Mouse (Mus musculus): Measurements from ENCODE around the gene Itih2. TPM values are rescaled to one million over a fixed set of nuclear protein-coding genes. Genes with fewer than 3 reads are reported as not detected.

Gene Itih2
- polyA plus RNA-seq, 1 experiment from 2014 or later: 0.06 TPM

DNA sequence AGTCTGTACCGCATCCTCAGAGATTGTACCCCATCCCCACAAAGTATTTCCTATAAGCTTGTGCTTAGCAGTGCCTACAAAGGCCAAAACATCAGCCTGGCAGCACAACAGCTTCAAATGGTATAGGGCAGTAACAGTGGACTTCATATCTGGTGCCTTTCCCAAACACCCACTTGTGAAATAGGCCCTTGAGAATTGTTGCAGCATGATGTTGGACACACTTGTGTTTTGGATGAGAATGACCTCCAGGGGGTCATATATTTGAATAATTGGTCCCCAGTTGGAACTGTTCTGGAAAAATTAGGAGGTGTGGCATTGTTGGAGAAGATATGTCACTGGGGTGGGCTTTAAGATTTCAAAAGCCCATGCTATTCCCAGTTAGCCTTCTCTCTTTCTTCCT is 79.2 kb downstream of the Itih2 start:
- 95% methylated on average over 1 of the region's 1 CpGs for WGBS
- Histone ChIP-seq H3K9me3 (replicated peaks) (no peaks in the 10 kb centered on the region), H3K36me3 (peaks cover 37% of the 10 kb centered on the region), H3K4me1 (peaks cover 15% of the 10 kb centered on the region), H3K27ac (replicated peaks) (no peak overlapping the region), H3K27me3 (ENCODE audit: low read depth, poor library complexity, severe bottlenecking) (no peaks in the 10 kb centered on the region), H3K4me3 (no peak overlapping the region)
- no peak for DNase-seq (ENCODE audit: low spot score)

- Histone ChIP-seq H3K27me3 (ENCODE audit: low read depth, poor library complexity, severe bottlenecking) (no peaks in the 10 kb centered on the region), H3K4me1 (peaks cover 22% of the 10 kb centered on the region), H3K9me3 (replicated peaks) (no peaks in the 10 kb centered on the region), H3K4me3 (no peak overlapping the region), H3K27ac (replicated peaks) (no peak overlapping the region), H3K36me3 (peaks cover 26% of the 10 kb centered on the region)
- 91% methylated on average over 3 of the region's 3 CpGs for WGBS
- no peak for DNase-seq (ENCODE audit: low spot score)
These were observed 80.3 kb downstream of the Itih2 start for GRCm38 (mm10) chr2:10050878-10051277.

GRCm38 (mm10) chr2:10049456-10049855 is 81.7 kb downstream of the Itih2 start:
- WGBS: 23% methylated on average over 10 of the region's 10 CpGs
- Histone ChIP-seq H3K27me3 (ENCODE audit: low read depth, poor library complexity, severe bottlenecking) (no peaks in the 10 kb centered on the region), H3K9me3 (replicated peaks) (no peaks in the 10 kb centered on the region), H3K4me3 (peak overlapping the region; percentile 98), H3K36me3 (peaks cover 12% of the 10 kb centered on the region), H3K27ac (replicated peaks) (no peak overlapping the region), H3K4me1 (peaks cover 22% of the 10 kb centered on the region)
- no peak for DNase-seq (ENCODE audit: low spot score)

DNA sequence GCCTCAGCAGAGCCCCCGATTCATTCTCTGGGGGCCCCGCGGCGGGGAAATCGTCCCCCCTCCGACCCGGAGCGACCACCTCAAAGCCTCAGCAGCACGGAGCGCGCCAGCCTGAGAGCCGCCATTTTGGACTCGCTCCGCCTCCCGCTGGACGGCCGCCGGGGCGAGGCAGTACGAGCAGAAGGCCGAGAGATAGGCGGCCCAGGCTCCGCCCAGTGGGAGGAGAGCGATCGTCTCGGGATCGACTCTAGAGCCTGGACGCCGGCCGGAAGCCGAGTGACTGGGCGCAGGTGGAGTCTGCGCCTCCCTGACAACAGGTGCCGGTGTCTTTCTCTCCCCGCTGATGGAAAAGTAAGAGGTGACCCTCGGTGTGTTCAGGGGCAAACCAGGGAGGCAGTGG is 82.7 kb downstream of the Itih2 start, which contains the start of gene Taf3:
TSS of gene Taf3 (minus strand) at position 136 of the 400 bp plus-strand sequence.
- Histone ChIP-seq H3K9me3 (replicated peaks) (no peaks in the 10 kb centered on the region), H3K4me3 (peak within 1 kb of the TSS; percentile 98), H3K27ac (replicated peaks) (peak within 1 kb of the TSS; percentile 90), H3K36me3 (peaks cover 3% of the 10 kb centered on the region; the same call in 1 of the 2 replicates), H3K27me3 (ENCODE audit: low read depth, poor library complexity, severe bottlenecking) (no peaks in the 10 kb centered on the region), H3K4me1 (peaks cover 22% of the 10 kb centered on the region)
- WGBS: under 1% methylated on average over 36 of the region's 36 CpGs
- peak; percentile 91 for DNase-seq (ENCODE audit: low spot score)

DNA sequence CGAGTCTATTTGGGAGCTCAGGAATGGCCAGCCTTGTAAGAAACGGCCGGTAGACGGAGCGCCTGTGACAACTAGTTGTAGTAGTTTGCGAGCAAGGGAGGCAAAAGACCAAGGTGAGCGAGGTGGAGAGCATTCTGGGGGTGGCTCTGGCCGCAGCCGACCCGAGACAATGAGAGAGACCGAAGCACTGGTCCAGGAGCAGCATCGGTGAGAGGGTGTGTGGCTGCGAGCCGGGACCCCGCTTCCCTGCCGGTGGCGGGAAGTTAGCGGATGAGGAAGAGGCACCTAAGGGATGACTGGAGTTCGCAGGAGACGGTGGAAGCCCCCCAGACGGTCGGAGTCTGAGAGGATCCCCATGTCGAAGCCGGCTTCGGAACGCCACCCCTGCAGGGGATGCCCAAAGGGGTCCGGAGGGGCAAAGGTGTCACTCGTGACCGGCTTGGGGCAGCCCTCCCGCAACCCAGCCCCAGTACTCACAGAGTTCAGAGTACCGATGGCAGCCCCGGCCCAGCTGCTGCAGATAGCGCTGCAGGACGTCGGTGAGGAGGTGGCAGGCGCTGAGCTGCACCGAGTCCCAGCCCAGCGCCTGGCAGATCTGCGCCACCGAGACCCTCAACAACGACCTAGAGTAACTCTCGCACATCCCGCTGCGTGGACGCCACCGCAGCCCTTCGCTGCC is 83.3 kb downstream of the Itih2 start:
- Histone ChIP-seq H3K36me3 (no peaks in the 10 kb centered on the region), H3K4me1 (peaks cover 22% of the 10 kb centered on the region), H3K27ac (replicated peaks) (peak overlapping the region; percentile 90), H3K9me3 (replicated peaks) (no peaks in the 10 kb centered on the region), H3K27me3 (ENCODE audit: low read depth, poor library complexity, severe bottlenecking) (no peaks in the 10 kb centered on the region), H3K4me3 (peak overlapping the region; percentile 98)
- peak; percentile 56 for DNase-seq (ENCODE audit: low spot score)
- 0% methylated on average over 47 of the region's 47 CpGs for WGBS

Other genes starting within 250 kb of the Itih2 start
- gene 9230102O04Rik, start 241.9 kb downstream of the Itih2 start, polyA plus RNA-seq (2016; fragmentation: Nextera tagmentation; extraction: Ambion mirVana): 0.47 and 1.2 TPM in 2 replicates
- gene Gata3, start 241.4 kb downstream of the Itih2 start, polyA plus RNA-seq (2016; fragmentation: Nextera tagmentation; extraction: Ambion mirVana): 10.5 and 28.2 TPM in 2 replicates
- gene Taf3, start 82.8 kb downstream of the Itih2 start, polyA plus RNA-seq (2016; fragmentation: Nextera tagmentation; extraction: Ambion mirVana): 15.4 and 16.7 TPM in 2 replicates
- gene Atp5c1, start 50.9 kb downstream of the Itih2 start, polyA plus RNA-seq (2016; fragmentation: Nextera tagmentation; extraction: Ambion mirVana): 487 and 502 TPM in 2 replicates
- gene Kin, start 50.8 kb downstream of the Itih2 start, polyA plus RNA-seq (2016; fragmentation: Nextera tagmentation; extraction: Ambion mirVana): 35.5 and 38.4 TPM in 2 replicates
- 6.3 and 6.5 TPM in 2 replicates for gene Itih5, start 22.2 kb upstream of the Itih2 start, polyA plus RNA-seq (2016; fragmentation: Nextera tagmentation; extraction: Ambion mirVana)
- gene Sfmbt2, start 239.1 kb upstream of the Itih2 start, polyA plus RNA-seq (2016; fragmentation: Nextera tagmentation; extraction: Ambion mirVana): 1.8 and 2.0 TPM in 2 replicates